Mouse (Mus musculus) cerebellum, adult (tissue): ENCODE data around the gene Itgam.
"Not testable (repeated sequence)": the region's sequence is repeated elsewhere in the genome, so short reads cannot be mapped to it uniquely, and the experiment has no call there.

ENCODE experiments used
- ATAC-seq: cut with Nextera tagmentation; 2 replicates; pipeline ENCODE4 v1.9.2; 2017; ENCODE audit warnings: mild to moderate bottlenecking, moderate library complexity, mixed read lengths; ENCODE audit not compliant: insufficient number of reproducible peaks, low FRiP score, low TSS enrichment

Itgam gene

GRCm38 (mm10) chr7:128062456-128062855, at the start of gene Itgam, which contains the start of gene Gm49368:
Itgam (plus strand) TSS chr7:128062640.
Gm49368 (plus strand) TSS chr7:128062683.
- no peak for ATAC-seq

GRCm38 (mm10) chr7:128013116-128013515, 49.3 kb upstream of the Itgam start:
- no peak for ATAC-seq

- not testable (repeated sequence) for ATAC-seq
Measured at GRCm38 (mm10) chr7:128016134-128016533, 46.3 kb upstream of the Itgam start.

- ATAC-seq, result no peak
Measured at GRCm38 (mm10) chr7:128016650-128017049, 45.8 kb upstream of the Itgam start.

GRCm38 (mm10) chr7:128018275-128018674, 44.2 kb upstream of the Itgam start:
- no peak for ATAC-seq

- no peak for ATAC-seq
Measured at GRCm38 (mm10) chr7:128019187-128019586, 43.3 kb upstream of the Itgam start.

- no peak for ATAC-seq
Measured at GRCm38 (mm10) chr7:128022974-128023373, 39.5 kb upstream of the Itgam start.

GRCm38 (mm10) chr7:128023565-128023964, 38.9 kb upstream of the Itgam start:
- no peak for ATAC-seq

- ATAC-seq, result no peak
Measured at GRCm38 (mm10) chr7:128024364-128024763, 38.1 kb upstream of the Itgam start.

GRCm38 (mm10) chr7:128024932-128025331, 37.5 kb upstream of the Itgam start:
- no peak for ATAC-seq

GRCm38 (mm10) chr7:128025381-128025780, 37.1 kb upstream of the Itgam start:
- ATAC-seq, result no peak

- no peak for ATAC-seq
Measured at GRCm38 (mm10) chr7:128031403-128031976, 30.9 kb upstream of the Itgam start.

GRCm38 (mm10) chr7:128032290-128032988, 30.0 kb upstream of the Itgam start:
- no peak for ATAC-seq

- ATAC-seq, result no peak
Measured at GRCm38 (mm10) chr7:128032989-128033293, 29.5 kb upstream of the Itgam start.

GRCm38 (mm10) chr7:128033616-128034015, 28.8 kb upstream of the Itgam start:
- no peak for ATAC-seq

GRCm38 (mm10) chr7:128042161-128042820, 20.1 kb upstream of the Itgam start:
- not testable (repeated sequence) for ATAC-seq

GRCm38 (mm10) chr7:128044142-128044785, 18.2 kb upstream of the Itgam start:
- no peak for ATAC-seq

GRCm38 (mm10) chr7:128045640-128046039, 16.8 kb upstream of the Itgam start:
- no peak for ATAC-seq

GRCm38 (mm10) chr7:128048819-128049218, 13.6 kb upstream of the Itgam start:
- no peak for ATAC-seq

GRCm38 (mm10) chr7:128049254-128049653, 13.2 kb upstream of the Itgam start:
- ATAC-seq, result no peak

GRCm38 (mm10) chr7:128050739-128051138, 11.7 kb upstream of the Itgam start:
- ATAC-seq, result no peak
